Mouse (Mus musculus) cerebellum, adult 2 months (tissue): ENCODE data around the gene Ifna2.

Experiments used
- CTCF ChIP-seq: fragments of 200-500 bp; IDR thresholded peaks from 2 replicates; pipeline ENCODE4 v1.5.1; 2011; ENCODE audit warnings: low read depth, mild to moderate bottlenecking, control low read depth, low read length, moderate library complexity, borderline replicate concordance; ENCODE audit not compliant: insufficient read depth
- POLR2A ChIP-seq: fragments of 200-500 bp; IDR thresholded peaks from 2 replicates; pipeline ENCODE4 v1.6.1; 2011; ENCODE audit warnings: low read length, control low read depth, borderline replicate concordance; ENCODE audit not compliant: insufficient read depth

GRCm38 (mm10) chr4:88692537-88692936 is 8.8 kb upstream of the Ifna2 start:
- TF ChIP-seq CTCF (no peak), POLR2A (no peak)
